ENCODE assay signal across 10 mouse cellular contexts in genomic region chr14:48303235-48303634, GRCm38 (mm10).
DNase-seq lines count a peak whose midpoint lies in the region; ATAC-seq lines count a peak whose summit lies in the region.
"Had no signal": no experiment of that assay in that cellular context is flagged by ENCODE, and none has a peak within 500 bp of the region (broad histone marks: within the 10 kb centered on the region; RNA-seq: fewer than 3 reads in every experiment).

No protein-coding gene starts in this region.

- no peaks in the 10 kb centered on the region for H3K4me1 ChIP-seq in embryonic facial prominence, embryonic 11.5 days (ENCODE audit: control insufficient read depth, insufficient read depth, low read length)
- peaks cover 12% of the 10 kb centered on the region for H3K4me1 ChIP-seq in embryonic facial prominence, embryonic 10.5 days
- H3K4me1 ChIP-seq in limb, embryonic 12.5 days (replicated peaks): peaks cover 15% of the 10 kb centered on the region
- H3K4me1 ChIP-seq: liver, embryonic 15.5 days; neural tube, embryonic 12.5 days had no signal

- H3K9me3 ChIP-seq in embryonic facial prominence, embryonic 11.5 days (replicated peaks; ENCODE audit: control insufficient read depth, low read length): no peaks in the 10 kb centered on the region
- 0 out of 2 replicates have a peak, but pooled peaks cover 3% of the 10 kb centered on the region for H3K9me3 ChIP-seq in embryonic facial prominence, embryonic 10.5 days
- H3K9me3 ChIP-seq in limb, embryonic 12.5 days: peaks cover 9% of the 10 kb centered on the region
- H3K9me3 ChIP-seq: liver, embryonic 15.5 days had no signal

- intact Hi-C loops in left cerebral cortex, postnatal 10 days (cut with DNase I): no loop called here

- peak; percentile 6 for DNase-seq in embryonic facial prominence, embryonic 11.5 days (ENCODE audit: low spot score)
- no peak for DNase-seq in embryonic facial prominence, embryonic 10.5 days (ENCODE audit: low spot score)
- peak; percentile 31 to 45 for DNase-seq in left cerebral cortex, postnatal 10 days (ENCODE audit: extremely low spot score in 1 of 2, low spot score in 2 of 2)
- DNase-seq in left cerebral cortex, adult 11 months (ENCODE audit: low spot score): no peak
- peak; percentile 35 for DNase-seq in heart, adult 8-10 months (ENCODE audit: low spot score)
- no peak for DNase-seq in testis, postnatal 14 days (ENCODE audit: low spot score)

- no peak overlapping the region for H3K9ac ChIP-seq in embryonic facial prominence, embryonic 11.5 days (replicated peaks; ENCODE audit: low read length)
- H3K9ac ChIP-seq in limb, embryonic 12.5 days (replicated peaks): no peak overlapping the region
- H3K9ac ChIP-seq: liver, embryonic 15.5 days; neural tube, embryonic 12.5 days had no signal

- no peak overlapping the region for H3K27ac ChIP-seq in embryonic facial prominence, embryonic 11.5 days (replicated peaks; ENCODE audit: low read depth, low read length)
- H3K27ac ChIP-seq in embryonic facial prominence, embryonic 10.5 days (replicated peaks): no peak overlapping the region
- H3K27ac ChIP-seq in limb, embryonic 12.5 days: peak overlapping the region; percentile 56; the same call in 1 of the 2 replicates
- H3K27ac ChIP-seq: liver, embryonic 15.5 days; neural tube, embryonic 12.5 days had no signal

- no peaks in the 10 kb centered on the region for H3K36me3 ChIP-seq in embryonic facial prominence, embryonic 11.5 days (replicated peaks; ENCODE audit: control insufficient read depth, insufficient read depth, low read depth, low read length)
- H3K36me3 ChIP-seq in embryonic facial prominence, embryonic 10.5 days (replicated peaks): no peaks in the 10 kb centered on the region
- no peaks in the 10 kb centered on the region for H3K36me3 ChIP-seq in limb, embryonic 12.5 days
- H3K36me3 ChIP-seq: liver, embryonic 15.5 days; neural tube, embryonic 12.5 days had no signal

- no peak overlapping the region for H3K4me2 ChIP-seq in embryonic facial prominence, embryonic 11.5 days (ENCODE audit: low read depth, low read length)
- no peak overlapping the region for H3K4me2 ChIP-seq in limb, embryonic 12.5 days
- H3K4me2 ChIP-seq: liver, embryonic 15.5 days; neural tube, embryonic 12.5 days had no signal

- no peak for ATAC-seq in embryonic facial prominence, embryonic 11.5 days (replicated peaks; ENCODE audit: insufficient number of reproducible peaks, low FRiP score, low TSS enrichment, low read depth)
- no peak for ATAC-seq in limb, embryonic 12.5 days (ENCODE audit: insufficient number of reproducible peaks, insufficient read depth, low FRiP score, low TSS enrichment, low read depth)
- ATAC-seq in activated CD4-positive, CD25-positive, alpha-beta regulatory T cell, adult 4 months: no peak

- H3K4me3 ChIP-seq in embryonic facial prominence, embryonic 11.5 days (ENCODE audit: low read depth, low read length): no peak overlapping the region
- no peak overlapping the region for H3K4me3 ChIP-seq in embryonic facial prominence, embryonic 10.5 days
- no peak overlapping the region for H3K4me3 ChIP-seq in limb, embryonic 12.5 days (replicated peaks)
- H3K4me3 ChIP-seq: liver, embryonic 15.5 days; neural tube, embryonic 12.5 days had no signal

- H3K27me3 ChIP-seq in embryonic facial prominence, embryonic 11.5 days (ENCODE audit: control insufficient read depth, insufficient read depth, low read length): no peaks in the 10 kb centered on the region
- no peaks in the 10 kb centered on the region for H3K27me3 ChIP-seq in embryonic facial prominence, embryonic 10.5 days (replicated peaks; ENCODE audit: low read depth, poor library complexity, severe bottlenecking)
- H3K27me3 ChIP-seq in limb, embryonic 12.5 days: no peaks in the 10 kb centered on the region
- H3K27me3 ChIP-seq: liver, embryonic 15.5 days; neural tube, embryonic 12.5 days had no signal

- WGBS in embryonic facial prominence, embryonic 11.5 days: 39% methylated on average over 6 of the region's 6 CpGs
- WGBS in embryonic facial prominence, embryonic 10.5 days: 54% methylated on average over 6 of the region's 6 CpGs
- 29% methylated on average over 6 of the region's 6 CpGs for WGBS in limb, embryonic 12.5 days

Comparison
In these comparisons a context has a peak if more than half of its experiments do, and no peak if none do; other contexts are left out.
1. DNase-seq: peak in embryonic facial prominence, embryonic 11.5 days (single experiment), left cerebral cortex, postnatal 10 days (2 of 2) and heart, adult 8-10 months (single experiment); none in embryonic facial prominence, embryonic 10.5 days (single experiment), left cerebral cortex, adult 11 months (single experiment) and testis, postnatal 14 days (single experiment).